Mouse (Mus musculus) kidney, postnatal 0 days (tissue): ENCODE results near the gene Cmya5. TPM values are rescaled to one million over a fixed set of nuclear protein-coding genes. Genes with fewer than 3 reads are reported as not detected.

Experiments used
- ATAC-seq: fragments of 200-750 bp; cut with Nextera tagmentation; replicated peaks from 2 replicates; pipeline ENCODE4 v1.8.0; 2017; ENCODE audit warnings: low read depth, moderate number of reproducible peaks, moderate TSS enrichment, moderate library complexity; ENCODE audit not compliant: low FRiP score
- DNase-seq: peaks from one replicate; pipeline ENCODE4 v3.0.0-alpha.2; 2016; ENCODE audit warnings: low spot score
- H3K27ac ChIP-seq: fragments of 300-500 bp; sonication (generic); 2 replicates; pipeline ENCODE4 v1.5.1; 2014; ENCODE audit warnings: mild to moderate bottlenecking
- H3K27me3 ChIP-seq: fragments of 300-500 bp; sonication (generic); 2 replicates; pipeline ENCODE4 v1.6.1; 2014; ENCODE audit warnings: low read length, mixed read lengths; ENCODE audit not compliant: insufficient read depth
- H3K36me3 ChIP-seq: fragments of 300-500 bp; sonication (generic); 2 replicates; pipeline ENCODE4 v1.6.1; 2014; ENCODE audit warnings: low read length, mixed read lengths; ENCODE audit not compliant: insufficient read depth
- H3K4me1 ChIP-seq: fragments of 300-500 bp; sonication (generic); replicated peaks from 2 replicates; pipeline ENCODE4 v1.6.1; 2014; ENCODE audit warnings: antibody characterized with exemption, low read length, mixed read lengths; ENCODE audit not compliant: insufficient read depth
- H3K4me2 ChIP-seq: fragments of 300-500 bp; sonication (generic); 2 replicates; pipeline ENCODE4 v1.6.1; 2014; ENCODE audit warnings: mild to moderate bottlenecking, low read length, moderate library complexity, mixed read lengths
- H3K4me3 ChIP-seq: fragments of 300-500 bp; sonication (generic); replicated peaks from 2 replicates; pipeline ENCODE4 v1.5.1; 2014; ENCODE audit warnings: low read depth, low read length
- H3K9ac ChIP-seq: fragments of 300-500 bp; sonication (generic); 2 replicates; pipeline ENCODE4 v1.6.1; 2014; ENCODE audit warnings: low read depth, low read length
- H3K9me3 ChIP-seq: fragments of 300-500 bp; sonication (generic); replicated peaks from 2 replicates; pipeline ENCODE4 v1.6.1; 2016; ENCODE audit warnings: low read length, inconsistent platforms, mixed read lengths
- CTCF ChIP-seq: IDR thresholded peaks from 2 replicates; pipeline ENCODE4 v1.5.1; 2016; ENCODE audit warnings: antibody characterized with exemption, low read depth, mild to moderate bottlenecking, moderate library complexity
- WGBS: fragments of 180-500 bp; shearing (Covaris S2); extraction: QIAGEN DNeasy Blood & Tissue Kit; methylation state at CpG from one replicate; pipeline ENCODE4 v1.1.7; 2014; 5-methylcytosine and 5-hydroxymethylcytosine counted together
- polyA plus RNA-seq: library from polyadenylated mRNA; unstranded; fragments of >200 nt; fragmentation: Nextera tagmentation; extraction: Ambion mirVana; gene quantifications from 2 replicates; pipeline ENCODE4 v1.2.1, GENCODE M21; 2015

The Cmya5 gene
- polyA plus RNA-seq, 1 experiment from 2014 or later: 0.07 TPM

DNA sequence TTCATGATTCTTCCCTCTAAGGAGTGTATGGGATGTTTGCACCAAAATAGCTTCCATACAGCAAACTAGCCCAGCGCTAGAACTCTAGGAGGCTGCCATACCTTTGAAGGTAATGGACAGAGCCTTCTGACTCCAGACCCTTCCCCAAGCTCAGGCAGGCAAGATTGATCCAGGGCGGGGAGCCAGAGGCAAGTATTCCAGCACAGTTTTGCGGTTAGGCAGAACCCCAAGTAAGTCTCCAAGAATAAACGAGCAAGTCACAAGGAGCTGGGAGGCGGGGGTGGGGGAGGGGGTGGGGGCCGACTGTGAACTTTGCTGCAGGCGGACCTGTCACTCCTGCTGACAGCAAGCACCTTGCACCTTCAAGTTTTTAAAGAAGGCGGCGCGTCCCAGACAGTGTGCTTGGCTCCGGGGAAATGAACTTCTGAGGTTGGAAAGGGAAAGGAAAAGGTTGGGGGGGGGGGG, 673 bp downstream of the Cmya5 start:
- peak; percentile 14 for DNase-seq

DNA sequence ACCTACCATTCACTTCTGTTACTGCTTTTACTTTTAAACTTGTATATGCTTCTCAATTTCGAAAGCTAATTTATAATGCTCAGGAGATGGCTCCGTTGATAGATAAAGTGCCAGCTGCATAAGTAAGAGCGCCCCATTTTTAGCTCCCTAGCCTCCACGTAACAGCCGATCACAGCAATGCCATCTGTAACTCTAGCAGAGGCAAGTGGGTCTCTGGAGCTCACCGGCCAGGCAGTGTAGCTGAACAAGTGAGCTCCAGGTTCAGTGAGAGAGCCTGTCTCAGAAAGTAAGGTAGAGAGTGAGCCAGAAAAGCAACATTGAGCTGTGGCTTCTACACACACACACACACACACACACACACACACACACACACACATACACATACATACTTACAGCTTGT, 3.3 kb downstream of the Cmya5 start:
- Histone ChIP-seq H3K9me3 (no peaks in the 10 kb centered on the region), H3K4me3 (no peak overlapping the region), H3K36me3 (no peaks in the 10 kb centered on the region), H3K27ac (no peak overlapping the region), H3K27me3 (no peaks in the 10 kb centered on the region), H3K4me2 (no peak overlapping the region), H3K9ac (no peak overlapping the region), H3K4me1 (0 out of 2 replicates have a peak, but pooled peaks cover 4% of the 10 kb centered on the region)
- 91% methylated on average over 6 of the region's 6 CpGs for WGBS
- TF ChIP-seq CTCF: no peak
- ATAC-seq: no peak
- DNase-seq: no peak

More for the DNA sequence above, 673 bp downstream of the Cmya5 start:
- Histone ChIP-seq H3K9me3 (no peaks in the 10 kb centered on the region), H3K4me2 (peak overlapping the region; percentile 97), H3K9ac (peak overlapping the region; percentile 52), H3K27ac (0 out of 2 replicates have a peak overlapping the region, but pooled peaks have one; percentile 66), H3K4me3 (peak overlapping the region; percentile 50), H3K4me1 (0 out of 2 replicates have a peak, but pooled peaks cover 4% of the 10 kb centered on the region), H3K36me3 (no peaks in the 10 kb centered on the region), H3K27me3 (no peaks in the 10 kb centered on the region)
- no peak for TF ChIP-seq CTCF
- peak; percentile 70 for ATAC-seq
- 17% methylated on average over 11 of the region's 11 CpGs for WGBS

DNA sequence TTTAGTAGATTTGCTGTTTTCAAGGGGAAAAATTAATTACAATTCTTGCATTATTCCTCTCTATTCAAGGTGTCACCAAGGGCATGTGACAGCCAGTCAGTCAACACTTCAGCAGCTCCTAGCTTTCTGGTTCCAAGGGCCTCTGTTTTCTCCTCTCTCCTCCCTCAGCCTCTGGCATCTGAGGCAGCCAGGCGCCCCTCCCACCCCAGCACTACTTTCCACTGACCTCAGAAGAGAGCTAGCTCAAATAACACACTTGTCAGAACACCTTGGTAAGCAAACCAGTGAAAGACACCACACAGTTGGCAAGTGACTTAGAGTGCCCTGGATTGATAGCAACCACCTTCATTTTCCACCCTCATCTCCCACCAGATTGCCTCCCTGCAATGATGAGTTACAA, 6.5 kb downstream of the Cmya5 start:
- no peak overlapping the region for H3K4me2 ChIP-seq
- no peaks in the 10 kb centered on the region for H3K4me1 ChIP-seq
- DNase-seq (peak; percentile 10), ATAC-seq (no peak)
- no peak for TF ChIP-seq CTCF
- no peaks in the 10 kb centered on the region for H3K36me3 ChIP-seq
- no peaks in the 10 kb centered on the region for H3K9me3 ChIP-seq
- no peak overlapping the region for H3K9ac ChIP-seq
- H3K4me3 ChIP-seq: no peak overlapping the region
- no peaks in the 10 kb centered on the region for H3K27me3 ChIP-seq
- no peak overlapping the region for H3K27ac ChIP-seq
- WGBS: 59% methylated on average over 1 of the region's 1 CpGs

DNA sequence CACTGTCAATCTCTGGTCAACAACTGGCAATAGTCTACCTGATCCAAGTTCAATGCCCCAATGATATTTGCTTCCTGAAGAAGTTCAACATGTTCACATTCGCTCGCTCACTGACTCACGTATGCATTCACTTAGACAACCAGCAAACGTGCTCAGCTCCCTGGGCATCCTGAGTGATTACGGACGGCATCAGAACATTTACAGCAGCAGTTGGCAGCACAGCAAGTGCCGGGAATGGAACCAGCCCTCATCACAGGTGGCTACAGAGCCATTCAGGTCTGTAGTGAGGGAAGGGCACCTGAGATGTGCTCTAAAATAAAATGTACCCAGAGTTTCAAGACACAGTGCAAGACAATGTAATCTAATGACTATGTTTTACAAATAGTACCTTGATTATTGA, 7.4 kb downstream of the Cmya5 start:
- no peak for ATAC-seq
- 88% methylated on average over 7 of the region's 7 CpGs for WGBS
- no peak overlapping the region for H3K4me3 ChIP-seq

GRCm38 (mm10) chr13:93136251-93136650, 8.3 kb downstream of the Cmya5 start:
- ATAC-seq: no peak

More for the DNA sequence above, 7.4 kb downstream of the Cmya5 start:
- H3K4me1 ChIP-seq: no peaks in the 10 kb centered on the region
- H3K9ac ChIP-seq: no peak overlapping the region
- no peaks in the 10 kb centered on the region for H3K27me3 ChIP-seq
- no peak for TF ChIP-seq CTCF
- no peak overlapping the region for H3K4me2 ChIP-seq
- no peaks in the 10 kb centered on the region for H3K36me3 ChIP-seq
- DNase-seq: no peak
- no peak overlapping the region for H3K27ac ChIP-seq
- no peaks in the 10 kb centered on the region for H3K9me3 ChIP-seq

GRCm38 (mm10) chr13:93135501-93135900, 9.0 kb downstream of the Cmya5 start:
- WGBS: 61% methylated on average over 2 of the region's 2 CpGs

More at GRCm38 (mm10) chr13:93136251-93136650, 8.3 kb downstream of the Cmya5 start:
- Histone ChIP-seq H3K9me3 (no peaks in the 10 kb centered on the region), H3K36me3 (no peaks in the 10 kb centered on the region), H3K4me2 (no peak overlapping the region), H3K4me1 (no peaks in the 10 kb centered on the region), H3K4me3 (no peak overlapping the region), H3K9ac (no peak overlapping the region), H3K27me3 (no peaks in the 10 kb centered on the region), H3K27ac (no peak overlapping the region)
- DNase-seq: no peak
- WGBS: 93% methylated on average over 1 of the region's 1 CpGs
- no peak for TF ChIP-seq CTCF

DNA sequence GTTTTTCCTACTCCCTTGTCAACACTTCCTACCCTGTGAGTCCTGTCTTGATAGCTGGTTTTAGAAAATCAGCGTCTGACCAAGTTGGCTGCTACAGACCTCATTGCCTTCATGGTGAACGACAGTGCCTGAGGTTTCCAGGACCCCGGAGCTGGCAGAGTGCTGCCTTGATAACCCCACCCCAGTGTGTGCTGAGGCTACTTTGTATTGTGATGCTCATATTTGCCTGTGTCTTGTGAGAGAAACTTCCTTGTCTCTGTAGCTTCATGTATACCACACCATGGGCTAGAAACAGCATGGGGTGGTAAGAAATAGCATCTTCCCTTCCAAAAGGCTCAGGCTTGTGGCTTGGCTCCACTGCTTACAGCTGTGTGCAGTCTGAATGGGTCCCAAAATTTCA, 13.8 kb downstream of the Cmya5 start:
- no peak for DNase-seq
- H3K27ac ChIP-seq: no peak overlapping the region
- no peaks in the 10 kb centered on the region for H3K36me3 ChIP-seq
- H3K9me3 ChIP-seq: no peaks in the 10 kb centered on the region
- H3K4me1 ChIP-seq: no peaks in the 10 kb centered on the region
- ATAC-seq: no peak
- H3K27me3 ChIP-seq: no peaks in the 10 kb centered on the region
- H3K9ac ChIP-seq: no peak overlapping the region
- WGBS: 79% methylated on average over 3 of the region's 3 CpGs
- no peak overlapping the region for H3K4me3 ChIP-seq
- TF ChIP-seq CTCF: no peak
- H3K4me2 ChIP-seq: no peak overlapping the region

More at GRCm38 (mm10) chr13:93135501-93135900, 9.0 kb downstream of the Cmya5 start:
- Histone ChIP-seq H3K27me3 (no peaks in the 10 kb centered on the region), H3K36me3 (no peaks in the 10 kb centered on the region), H3K4me3 (no peak overlapping the region), H3K4me2 (no peak overlapping the region), H3K27ac (no peak overlapping the region), H3K9ac (no peak overlapping the region), H3K4me1 (no peaks in the 10 kb centered on the region), H3K9me3 (no peaks in the 10 kb centered on the region)
- ATAC-seq (no peak), DNase-seq (peak; percentile 10)
- no peak for TF ChIP-seq CTCF
